Mouse (Mus musculus): ENCODE results near the gene Lrrc37a.
"Not testable (repeated sequence)": the region's sequence is repeated elsewhere in the genome, so short reads cannot be mapped to it uniquely, and the experiment has no call there.

Gene Lrrc37a

DNA sequence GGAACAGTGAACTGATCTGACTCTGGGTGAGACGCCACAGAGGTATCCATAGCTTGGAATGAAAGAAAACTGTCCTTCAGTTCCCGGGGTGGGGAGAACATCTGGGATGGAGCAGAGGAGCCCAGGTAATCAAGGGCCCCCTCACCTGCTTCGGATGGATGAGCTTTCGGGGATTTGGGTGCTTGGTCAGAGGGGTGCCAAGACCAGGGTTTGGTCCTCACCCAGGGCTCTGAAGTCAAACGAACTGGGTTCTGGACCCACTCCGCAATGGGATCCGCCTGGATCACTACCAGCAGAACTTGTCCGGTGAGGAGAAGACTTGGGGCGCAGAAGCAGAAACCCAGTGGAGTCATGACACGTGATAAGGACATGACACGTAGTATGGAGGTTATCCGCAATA is at the start of gene Lrrc37a:
Gene Lrrc37a (minus strand): TSS at position 101 of the 400 bp plus-strand sequence.
- in situ Hi-C loops (cut with MboI, MseI) = loop anchor here in 1 of 2 experiments (10.0 kb wide), 1 partner anchor 240 kb away; the partner anchor contains the start of gene Wnt9b

DNA sequence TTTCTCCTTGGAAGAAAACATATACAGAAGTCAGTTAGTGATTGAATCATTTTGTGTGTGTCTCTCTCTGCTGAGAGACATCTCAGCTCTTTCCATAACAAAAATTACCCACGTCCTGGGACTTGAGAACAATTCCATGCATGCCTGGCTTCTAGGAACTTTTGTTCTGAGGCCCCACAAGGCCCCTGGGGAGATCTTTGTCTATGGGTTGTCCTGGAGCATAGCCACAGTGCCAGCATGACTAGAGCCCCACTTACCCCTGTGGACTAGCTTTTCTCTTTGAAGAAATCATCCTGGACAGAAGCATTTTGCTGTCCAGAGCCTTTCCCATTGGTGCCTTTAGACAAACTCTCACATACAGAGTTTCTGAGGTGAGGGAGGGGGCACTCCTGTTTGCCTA is 30.6 kb upstream of the Lrrc37a start:
- in situ Hi-C loops (cut with MboI, MseI) = not testable (repeated sequence)

DNA sequence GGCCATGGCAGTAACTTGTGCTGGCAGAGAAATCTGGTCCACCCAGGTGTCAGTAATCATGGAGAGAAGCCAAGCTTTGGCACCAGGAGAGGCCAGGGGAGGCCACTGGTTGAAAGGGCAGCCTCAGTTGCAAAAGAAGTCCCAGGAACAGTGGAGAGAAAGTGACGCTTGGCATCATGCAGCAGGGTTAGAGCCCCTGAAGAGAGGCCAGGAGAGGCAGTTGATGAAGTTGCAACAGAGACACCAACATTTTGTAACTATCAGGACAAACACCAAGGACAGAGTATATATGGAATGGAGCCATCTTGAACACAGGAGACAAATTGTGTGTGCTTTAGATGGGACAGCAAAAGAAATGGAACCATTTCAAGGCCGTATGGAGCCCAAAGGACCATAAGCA is 7.7 kb upstream of the Lrrc37a start:
- in situ Hi-C loops (cut with MboI, MseI) = no loop called here

DNA sequence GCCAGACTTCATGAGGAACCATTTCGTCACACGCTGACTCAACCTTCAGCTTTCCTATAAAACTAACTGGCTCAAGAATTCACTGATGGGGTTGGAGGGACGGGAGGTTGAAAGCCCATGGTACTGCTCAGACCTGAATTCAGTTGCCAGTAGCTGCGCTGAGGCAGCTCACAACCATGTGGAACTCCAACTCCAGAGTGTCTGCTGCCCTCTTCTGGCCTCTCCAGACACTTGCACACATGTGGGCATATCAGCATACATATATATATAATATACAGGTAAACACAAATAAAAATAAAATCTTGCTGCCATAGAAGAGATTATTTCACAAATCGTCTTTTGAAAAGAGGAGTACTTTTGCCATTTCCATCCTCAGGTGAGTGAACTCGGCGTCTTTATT is 40.0 kb downstream of the Lrrc37a start:
- in situ Hi-C loops (cut with MboI, MseI) = no loop called here

DNA sequence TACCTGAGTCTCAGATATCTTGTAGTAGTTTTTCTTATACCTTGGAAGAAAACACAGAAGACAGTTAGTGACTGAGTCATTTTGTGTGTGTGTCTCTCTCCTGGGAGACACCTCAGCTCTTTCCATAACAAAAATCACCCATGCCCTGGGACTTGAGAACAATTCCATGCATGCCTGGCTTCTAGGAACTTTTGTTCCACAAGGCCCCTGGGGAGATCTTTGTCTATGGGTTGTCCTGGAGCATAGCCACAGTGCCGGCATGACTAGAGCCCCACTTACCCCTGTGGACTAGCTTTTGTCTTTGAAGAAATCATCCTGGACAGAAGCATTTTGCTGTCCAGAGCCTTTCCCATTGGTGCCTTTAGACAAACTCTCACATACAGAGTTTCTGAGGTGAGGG is 53.3 kb downstream of the Lrrc37a start:
- in situ Hi-C loops (cut with MboI, MseI) = not testable (repeated sequence)

DNA sequence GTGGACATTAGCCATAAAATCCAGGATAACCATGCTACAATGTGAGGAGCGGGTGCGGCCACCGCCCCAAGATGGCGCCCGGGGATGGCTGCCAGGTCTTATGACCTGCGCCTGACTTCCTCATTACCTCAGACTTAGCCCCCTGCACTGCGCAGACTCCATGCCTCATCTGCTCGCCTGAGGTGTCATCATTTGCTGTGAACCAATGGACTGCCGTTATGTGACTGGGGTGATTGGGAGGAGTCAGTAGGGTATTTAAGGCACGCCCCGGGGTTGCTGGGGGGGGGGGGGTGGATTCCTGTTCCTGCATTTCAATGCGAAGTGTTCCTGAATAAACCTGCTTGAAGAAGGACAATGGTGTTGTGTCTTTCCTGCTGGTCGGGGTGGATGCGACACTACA is 54.7 kb downstream of the Lrrc37a start:
- in situ Hi-C loops (cut with MboI, MseI) = not testable (repeated sequence)

DNA sequence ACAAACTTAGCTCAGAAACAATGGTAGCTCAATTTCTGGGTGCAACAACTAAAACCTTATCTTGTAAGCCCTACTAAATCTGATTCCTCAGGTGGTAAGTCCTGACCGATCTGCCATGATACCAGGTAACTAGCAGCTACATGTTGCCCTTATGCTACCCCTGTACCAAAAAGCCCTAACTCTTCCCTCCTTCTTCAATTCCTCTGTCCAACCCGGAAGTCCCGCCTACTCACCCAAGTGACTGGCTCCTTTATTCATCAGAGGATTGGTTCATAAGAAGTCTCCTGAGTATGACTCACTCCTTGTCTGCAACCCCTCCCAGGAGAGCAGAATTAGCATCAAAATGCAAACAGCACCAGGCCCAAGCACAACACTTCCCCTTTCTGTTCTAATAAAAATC is 60.7 kb downstream of the Lrrc37a start:
- in situ Hi-C loops (cut with MboI, MseI) = no loop called here

DNA sequence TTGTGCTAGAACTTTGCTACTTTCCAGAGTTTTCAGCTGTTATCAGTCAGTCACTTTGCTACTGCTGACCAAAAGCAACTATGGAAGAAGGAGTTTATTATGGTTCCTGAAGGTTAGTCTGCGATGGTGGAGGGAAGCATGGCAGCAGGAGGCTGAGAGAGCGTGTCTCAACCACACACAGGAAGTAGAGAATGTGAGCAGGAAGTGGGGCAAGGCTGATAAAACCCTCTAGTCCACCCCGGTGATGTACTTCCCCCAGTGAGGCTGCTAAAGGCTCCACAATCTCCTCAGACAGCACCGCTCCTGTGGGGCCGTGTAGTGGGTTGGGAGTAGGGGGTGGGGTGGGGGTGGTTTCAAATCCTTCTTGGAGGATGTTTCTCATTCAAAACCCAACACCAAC is 68.1 kb downstream of the Lrrc37a start:
- in situ Hi-C loops (cut with MboI, MseI) = no loop called here

DNA sequence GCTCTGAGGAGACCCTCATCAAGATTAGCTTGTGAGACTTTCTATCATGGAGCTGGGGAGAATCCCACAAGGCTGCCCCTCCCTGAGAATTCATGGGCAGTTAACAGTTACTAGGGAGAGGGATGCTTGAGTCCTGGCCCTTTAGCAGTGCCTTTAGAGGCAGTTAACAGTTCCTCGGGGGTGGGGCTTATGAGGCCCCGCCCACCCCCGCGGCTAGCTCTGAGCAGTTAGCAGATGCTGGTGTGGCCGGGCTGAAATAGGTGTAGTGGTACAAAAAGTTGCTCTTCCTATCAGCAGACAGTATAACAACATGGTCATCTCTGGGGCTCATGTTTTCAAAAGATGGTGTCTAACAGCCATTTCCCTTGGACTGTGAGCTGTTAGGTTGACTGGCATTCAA is 79.4 kb downstream of the Lrrc37a start:
- in situ Hi-C loops (cut with MboI, MseI) = no loop called here

DNA sequence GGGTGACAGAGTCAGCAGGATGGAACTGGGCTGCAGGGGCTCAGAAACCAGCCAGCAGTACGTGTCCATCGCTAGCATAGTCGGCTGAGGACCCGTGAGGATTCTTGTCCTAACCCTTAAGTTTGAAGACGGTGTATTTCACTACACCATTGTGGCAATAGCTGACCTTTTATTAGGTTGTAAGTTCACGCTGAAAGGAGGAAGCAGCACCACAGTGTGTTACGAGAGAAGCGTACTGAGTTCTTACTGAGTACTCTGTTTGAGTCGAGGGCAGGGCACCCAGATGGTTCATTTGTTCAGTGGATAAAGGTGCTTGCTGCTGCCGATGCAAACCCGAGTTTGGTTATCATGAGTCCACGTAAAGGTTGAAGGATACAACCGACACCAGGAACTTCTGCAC is 84.7 kb downstream of the Lrrc37a start:
- in situ Hi-C loops (cut with MboI, MseI) = no loop called here

DNA sequence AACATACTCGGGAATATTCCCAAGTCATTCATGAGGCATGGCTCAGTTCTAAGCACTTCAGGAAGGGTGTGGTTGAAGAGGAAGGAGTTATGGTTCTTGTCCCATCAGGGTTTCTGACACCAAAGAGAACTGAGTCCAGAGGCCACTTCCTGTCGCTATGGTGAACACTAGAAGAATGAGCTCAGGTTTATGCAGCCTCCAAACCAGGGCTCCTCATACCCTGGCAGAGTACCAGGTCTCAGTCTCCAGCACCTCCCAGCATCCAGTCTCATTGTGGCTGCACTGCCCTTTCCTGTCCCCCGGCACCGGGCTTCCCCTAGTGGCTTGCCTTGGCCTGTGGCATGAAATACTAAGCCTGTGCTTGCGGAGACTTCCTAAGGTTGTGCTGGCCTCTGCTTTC is 85.2 kb downstream of the Lrrc37a start:
- in situ Hi-C loops (cut with MboI, MseI) = no loop called here

DNA sequence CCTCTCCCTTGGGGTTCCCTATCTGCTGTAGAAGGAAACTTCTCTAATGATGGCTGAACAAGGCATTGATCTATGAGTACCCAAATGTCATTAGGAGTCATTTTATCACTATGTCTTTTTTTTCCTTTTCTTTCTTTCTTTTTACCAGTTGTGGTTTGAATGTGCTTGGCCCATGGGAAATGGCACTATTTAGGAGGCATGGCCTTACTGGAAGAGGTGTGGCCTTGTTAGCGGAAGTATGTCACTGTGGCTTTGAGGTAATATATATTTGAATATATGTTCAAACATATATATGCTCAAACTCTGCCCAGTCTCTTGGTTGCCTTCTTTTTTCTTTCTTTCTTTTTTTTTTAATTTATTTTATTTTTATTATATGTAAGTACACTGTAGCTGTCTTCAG is 90.9 kb downstream of the Lrrc37a start:
- in situ Hi-C loops (cut with MboI, MseI) = no loop called here

DNA sequence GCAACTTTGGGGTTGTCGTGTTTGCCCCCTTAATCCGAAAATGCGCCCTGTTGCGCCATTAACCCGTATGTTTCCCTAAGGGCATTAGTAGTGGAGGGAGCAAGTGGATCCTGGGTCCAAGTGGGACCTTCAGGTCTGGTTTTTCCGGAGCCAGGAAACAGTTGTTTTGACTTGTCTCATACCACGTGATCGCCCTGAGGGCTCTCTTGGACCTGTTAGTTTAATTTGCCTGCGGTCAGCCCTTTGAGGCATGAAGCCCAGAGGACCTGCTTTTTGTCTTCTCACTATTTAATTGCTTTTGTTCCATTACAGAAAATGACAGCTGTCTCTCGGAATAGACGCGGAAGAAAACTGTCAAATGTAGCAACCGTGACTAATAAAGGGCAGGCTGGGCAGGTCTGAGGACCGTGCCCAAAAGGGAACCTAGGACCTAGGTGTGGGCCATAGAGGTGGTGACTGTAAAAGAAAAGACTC is 91.4 kb downstream of the Lrrc37a start:
- in situ Hi-C loops (cut with MboI, MseI) = no loop called here

DNA sequence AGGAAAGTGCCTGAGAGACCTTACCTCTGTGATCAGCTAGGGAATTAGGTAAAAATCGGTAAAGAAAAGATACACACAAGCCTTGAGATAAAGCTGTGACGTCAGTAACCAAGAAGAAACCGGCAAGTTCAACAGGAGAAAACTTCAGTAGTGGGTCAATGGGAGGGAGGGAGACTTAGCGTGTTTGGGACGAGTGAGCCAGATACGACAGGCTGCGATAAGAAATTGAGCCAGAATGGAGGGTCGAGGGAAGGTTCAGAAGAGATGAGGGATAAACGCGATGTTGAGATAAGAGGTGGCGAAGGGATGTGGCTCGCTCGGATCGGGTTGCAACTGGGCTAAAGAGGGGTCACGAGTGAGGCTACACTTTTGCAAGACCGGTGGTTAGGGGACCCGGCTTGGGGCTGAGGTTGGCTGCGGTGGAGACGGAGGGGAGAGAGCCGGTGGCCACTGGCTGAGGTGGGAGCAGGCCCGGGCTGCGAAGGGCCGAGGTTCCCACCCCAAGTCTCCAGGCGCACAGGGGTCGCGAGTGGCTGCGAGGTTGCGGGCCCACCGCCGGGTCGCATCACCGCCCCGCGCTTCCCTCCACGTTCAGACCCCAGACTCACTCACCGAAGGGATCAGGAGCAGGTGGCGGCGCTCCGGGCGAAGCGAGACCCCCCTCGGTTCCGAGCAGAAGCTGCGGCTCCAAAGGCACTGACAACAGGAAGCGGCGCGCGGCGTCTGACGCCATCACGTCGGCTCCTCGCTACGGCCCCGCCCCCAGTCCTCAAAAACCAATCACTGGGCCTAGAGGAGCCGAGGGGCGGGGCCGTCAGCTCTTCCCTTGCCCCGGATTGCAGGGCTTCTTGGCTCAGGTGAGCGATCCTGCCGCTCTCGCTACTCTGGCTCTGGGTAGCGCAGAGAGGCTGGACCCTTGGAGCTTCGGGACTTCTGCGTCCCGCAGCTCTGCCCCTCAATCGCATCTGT is 92.1 kb downstream of the Lrrc37a start, which contains the start of gene Plekhm1:
Gene Plekhm1 (minus strand): TSS at position 707 of the 969 bp plus-strand sequence.
- in situ Hi-C loops (cut with MboI, MseI) = no loop called here

DNA sequence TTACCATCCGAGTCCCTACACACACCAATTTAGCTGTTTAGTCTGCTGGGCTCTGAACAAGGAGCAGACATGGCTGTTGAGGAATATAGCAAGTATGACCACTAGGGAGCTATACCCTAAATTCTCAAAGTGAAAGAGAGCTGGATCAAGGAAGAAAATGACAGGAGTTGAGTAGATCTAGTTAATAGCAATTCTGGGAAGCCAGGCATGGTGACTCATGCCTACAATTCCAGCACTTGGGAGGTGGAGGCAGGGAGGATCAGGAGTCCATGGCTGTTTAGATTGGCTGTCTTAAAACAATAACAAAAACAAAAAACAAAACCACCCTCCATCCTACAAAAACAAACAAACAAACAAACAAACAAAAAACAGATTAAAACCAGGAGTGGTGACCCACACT is 93.1 kb downstream of the Lrrc37a start:
- in situ Hi-C loops (cut with MboI, MseI) = no loop called here

DNA sequence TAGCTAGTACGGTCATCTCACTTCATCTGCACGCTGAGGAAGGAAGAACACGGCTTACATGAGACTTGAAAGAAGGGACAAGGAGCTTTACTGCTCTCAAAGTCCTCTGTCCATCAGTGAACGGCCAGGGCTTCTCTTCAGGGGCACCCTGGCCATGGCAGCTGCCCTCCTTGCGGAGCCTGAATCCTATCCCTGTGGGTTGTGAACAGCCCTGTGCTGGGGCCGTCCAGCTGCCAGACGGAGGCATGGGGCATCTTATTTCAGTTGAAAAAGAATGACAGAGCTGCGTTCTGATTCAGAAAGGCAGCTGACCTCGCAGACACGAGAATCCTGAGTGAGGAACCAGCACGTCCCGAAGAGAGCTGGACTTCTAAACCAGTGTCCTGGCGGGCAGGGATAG is 95.5 kb downstream of the Lrrc37a start:
- in situ Hi-C loops (cut with MboI, MseI) = no loop called here

DNA sequence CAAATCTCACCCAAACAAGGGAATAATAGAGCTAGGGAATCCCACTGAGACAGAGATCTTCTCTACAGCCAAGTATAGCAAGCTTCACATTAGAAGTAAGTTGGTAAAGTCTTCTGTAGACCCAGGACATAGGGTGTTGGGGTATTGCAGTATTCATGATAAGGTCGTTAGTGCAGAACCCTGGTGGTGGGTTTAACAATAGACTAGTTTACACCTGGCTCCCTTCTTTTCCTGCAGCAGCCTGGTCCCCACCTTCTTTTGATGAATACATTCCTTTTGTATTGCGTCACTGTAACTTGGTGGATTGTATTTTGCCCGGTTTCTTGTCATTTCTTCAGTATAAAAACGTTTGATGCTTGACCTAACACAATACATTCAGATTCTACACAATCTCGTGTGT is 97.3 kb downstream of the Lrrc37a start:
- in situ Hi-C loops (cut with MboI, MseI) = not testable (repeated sequence)

DNA sequence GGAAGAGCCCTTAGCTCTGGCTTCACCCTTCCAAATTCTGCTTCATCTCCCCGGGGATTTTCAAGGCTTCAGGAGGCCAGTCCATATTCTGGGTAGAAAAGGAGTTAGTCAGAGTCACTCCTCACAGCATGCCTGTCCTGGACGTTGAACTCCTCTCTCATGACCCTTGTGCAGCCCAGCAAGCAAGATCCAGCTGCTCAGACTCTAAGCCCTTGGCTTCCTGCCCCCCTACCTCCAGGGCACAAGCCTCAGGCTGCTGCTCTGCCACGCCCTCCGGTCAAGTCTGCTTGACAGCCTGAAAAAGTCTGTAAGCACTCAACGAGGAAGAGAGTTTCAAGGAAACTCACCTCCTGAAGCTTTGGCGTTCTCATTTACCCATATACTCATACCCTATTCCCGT is 97.8 kb downstream of the Lrrc37a start:
- in situ Hi-C loops (cut with MboI, MseI) = no loop called here

DNA sequence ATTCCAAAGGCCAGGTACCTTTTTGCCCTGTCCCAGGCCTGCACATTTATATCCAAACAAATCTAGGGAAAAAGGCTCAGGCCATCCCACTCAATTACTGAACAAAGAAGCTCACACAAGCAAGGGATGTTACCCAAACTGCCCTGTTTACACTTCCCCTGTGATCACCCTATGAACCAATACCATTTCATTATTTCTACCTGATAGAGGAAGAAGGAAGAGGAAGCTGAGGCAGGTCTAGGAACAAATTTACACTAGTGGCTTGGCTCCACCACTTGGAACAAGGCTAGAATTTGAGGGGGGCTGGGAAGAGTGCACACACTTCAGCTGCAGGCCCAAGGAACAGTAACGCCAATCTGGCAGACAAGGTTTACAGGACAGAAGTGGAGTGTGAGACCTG is 98.6 kb downstream of the Lrrc37a start:
- in situ Hi-C loops (cut with MboI, MseI) = no loop called here

DNA sequence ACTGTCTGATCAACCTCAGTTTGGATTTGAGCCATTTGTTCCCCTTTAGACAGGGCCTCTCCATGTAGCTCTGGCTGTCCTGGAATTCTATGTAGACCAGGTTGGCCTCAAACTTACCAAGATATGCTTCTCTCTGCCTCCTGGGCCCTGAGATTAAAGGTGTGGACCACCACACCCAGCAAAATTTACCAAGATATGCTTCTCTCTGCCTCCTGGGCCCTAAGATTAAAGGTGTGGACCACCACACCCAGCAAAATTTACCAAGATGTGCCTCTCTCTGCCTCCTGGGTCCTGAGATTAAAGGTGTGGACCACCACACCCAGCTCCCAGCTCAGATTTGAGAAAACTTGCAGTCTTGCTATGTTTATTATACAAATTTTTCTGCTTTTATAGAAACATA is 99.8 kb downstream of the Lrrc37a start:
- in situ Hi-C loops (cut with MboI, MseI) = no loop called here

DNA sequence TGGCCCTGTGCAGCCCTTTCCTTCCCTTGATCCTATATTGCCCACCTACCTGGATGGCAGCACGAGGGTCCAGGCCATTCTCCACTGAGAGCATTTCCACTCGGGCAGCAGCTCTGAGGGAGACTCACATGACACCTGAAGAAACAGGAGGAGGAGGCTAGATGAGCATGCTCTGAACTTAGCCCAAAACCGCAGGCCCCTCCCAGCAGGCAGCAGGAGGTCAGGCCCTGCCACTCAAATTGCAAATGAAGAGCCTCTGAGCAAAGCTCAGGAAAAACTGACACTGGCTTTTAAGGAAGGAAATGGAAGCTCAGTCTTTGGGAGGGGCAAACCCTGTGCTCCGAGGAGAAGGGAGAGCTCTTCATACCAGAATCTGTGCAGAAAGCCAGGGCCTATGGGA is 100.6 kb downstream of the Lrrc37a start:
- in situ Hi-C loops (cut with MboI, MseI) = no loop called here

DNA sequence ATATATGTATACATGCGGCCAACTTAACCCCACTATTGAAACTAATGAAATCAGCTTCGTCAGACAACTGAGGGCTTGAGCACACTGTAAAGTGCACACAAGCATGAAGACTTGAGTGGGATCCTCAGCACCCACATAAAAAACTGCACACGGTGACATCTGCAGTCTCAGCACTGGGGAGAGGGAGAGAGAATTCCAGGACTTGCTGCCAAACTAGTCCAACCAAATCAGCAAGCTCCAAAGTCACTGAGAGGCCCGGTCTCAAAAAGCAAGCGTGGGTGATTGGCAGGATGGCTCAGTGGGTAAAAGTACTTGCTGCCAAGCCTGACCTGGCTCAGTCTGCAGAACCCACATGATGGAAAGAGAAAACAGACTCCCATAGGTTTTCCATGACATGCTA is 101.7 kb downstream of the Lrrc37a start:
- in situ Hi-C loops (cut with MboI, MseI) = no loop called here

DNA sequence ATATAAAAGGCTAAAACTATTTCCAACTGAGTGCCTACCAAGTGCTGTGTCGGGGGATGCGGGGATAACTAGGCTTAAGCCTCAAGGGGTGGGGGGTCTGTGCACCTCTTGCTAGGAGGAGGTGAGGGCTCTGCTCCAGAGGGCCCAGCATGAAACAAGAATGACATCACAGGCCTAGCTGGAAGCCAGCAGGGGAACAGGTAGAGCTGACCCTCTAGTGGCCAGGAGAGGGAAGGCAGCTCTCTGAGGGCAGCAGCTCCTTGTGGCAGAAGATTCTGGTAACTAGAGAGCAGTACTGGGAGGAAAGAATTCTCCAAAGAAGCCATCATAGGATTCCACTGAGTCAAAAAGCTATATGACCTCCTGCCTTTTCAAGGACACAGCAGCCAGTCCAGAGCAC is 102.2 kb downstream of the Lrrc37a start:
- in situ Hi-C loops (cut with MboI, MseI) = no loop called here

Data from T-helper 17 cell (primary cell).